Mouse (Mus musculus) C2C12 (cell line): ENCODE results near the gene Lhb. TPM values are rescaled to one million over a fixed set of nuclear protein-coding genes. Genes with fewer than 3 reads are reported as not detected.
A peak's percentile ranks its signal among the peaks of the same experiment; 100 is the strongest.

Experiments
- H3K27me3 ChIP-seq: one replicate; pipeline ENCODE4 v1.6.1; 2011; ENCODE audit not compliant: control insufficient read depth, insufficient read depth, insufficient read length
- H3K36me3 ChIP-seq: one replicate; pipeline ENCODE4 v1.6.1; 2011; ENCODE audit not compliant: control insufficient read depth, insufficient read depth
- H3K4me3 ChIP-seq: one replicate; pipeline ENCODE4 v1.5.1; 2011; ENCODE audit warnings: mild to moderate bottlenecking, control low read depth; ENCODE audit not compliant: poor library complexity, insufficient read depth, severe bottlenecking
- H3K79me2 ChIP-seq: one replicate; pipeline ENCODE4 v1.6.1; 2011; ENCODE audit not compliant: control insufficient read depth, insufficient read depth
- H3K79me3 ChIP-seq: one replicate; pipeline ENCODE4 v1.6.1; 2011; ENCODE audit warnings: low read depth, control low read depth
- H3ac ChIP-seq: one replicate; pipeline ENCODE3; 2011; ENCODE audit warnings: low read depth; ENCODE audit not compliant: control insufficient read depth, insufficient read length
- CEBPB ChIP-seq: IDR thresholded peaks from one replicate; pipeline ENCODE4 v1.6.1; 2011; ENCODE audit warnings: low read depth, mild to moderate bottlenecking, control low read depth, moderate library complexity
- CTCF ChIP-seq: IDR thresholded peaks from one replicate; pipeline ENCODE4 v1.5.1; 2011; ENCODE audit not compliant: control insufficient read depth, insufficient read depth, insufficient read length
- FOSL1 ChIP-seq: IDR thresholded peaks from one replicate; pipeline ENCODE4 v1.8.0; 2011; ENCODE audit warnings: mild to moderate bottlenecking, low read length; ENCODE audit not compliant: poor library complexity, insufficient read depth, severe bottlenecking
- MAX ChIP-seq: IDR thresholded peaks from one replicate; pipeline ENCODE4 v1.6.1; 2011; ENCODE audit warnings: mild to moderate bottlenecking, control low read depth
- MYOD1 ChIP-seq: IDR thresholded peaks from one replicate; pipeline ENCODE4 v1.6.1; 2011; ENCODE audit warnings: low read depth; ENCODE audit not compliant: control insufficient read depth, insufficient read length
- MYOG ChIP-seq: IDR thresholded peaks from one replicate; pipeline ENCODE4 v1.6.1; 2011; ENCODE audit not compliant: control insufficient read depth, insufficient read length; ENCODE audit errors: extremely low read depth
- USF1 ChIP-seq: IDR thresholded peaks from one replicate; pipeline ENCODE4 v1.6.1; 2011; ENCODE audit warnings: low read depth, mild to moderate bottlenecking, control low read depth, moderate library complexity
- polyA plus RNA-seq: library from polyadenylated mRNA; unstranded; fragments of >200 nt; fragmentation: generic; extraction: Trizol; gene quantifications from one replicate; pipeline ENCODE4 v1.2.1, GENCODE M21; 2012; ENCODE audit warnings: missing spikeins

The Lhb gene
- polyA plus RNA-seq, 1 experiment: not detected

- TF ChIP-seq FOSL1: no peak
- H3K79me2 ChIP-seq: no peaks in the 10 kb centered on the region
- peaks cover 35% of the 10 kb centered on the region for H3K36me3 ChIP-seq
Measured at GRCm38 (mm10) chr7:45443526-45444420, 23.2 kb downstream of the Lhb start.

GRCm38 (mm10) chr7:45446589-45446988 lies 26.0 kb downstream of the Lhb start:
- H3K4me3 ChIP-seq: no peak overlapping the region
- no peak for TF ChIP-seq CTCF
- TF ChIP-seq MYOG: no peak
- no peak for TF ChIP-seq USF1
- no peak for TF ChIP-seq MAX
- TF ChIP-seq MYOD1: no peak
- TF ChIP-seq CEBPB: no peak
- TF ChIP-seq FOSL1: no peak
- peaks cover 30% of the 10 kb centered on the region for H3K36me3 ChIP-seq

More at GRCm38 (mm10) chr7:45443526-45444420, 23.2 kb downstream of the Lhb start:
- Histone ChIP-seq H3K27me3 (no peaks in the 10 kb centered on the region), H3K79me3 (no peaks in the 10 kb centered on the region), H3ac (no peak overlapping the region), H3K4me3 (no peak overlapping the region)

GRCm38 (mm10) chr7:45447325-45447990 lies 26.8 kb downstream of the Lhb start:
- H3K79me2 ChIP-seq: no peaks in the 10 kb centered on the region
- H3K79me3 ChIP-seq: no peaks in the 10 kb centered on the region
- H3ac ChIP-seq: no peak overlapping the region
- H3K27me3 ChIP-seq: no peaks in the 10 kb centered on the region
- H3K4me3 ChIP-seq: no peak overlapping the region
- peaks cover 27% of the 10 kb centered on the region for H3K36me3 ChIP-seq
- TF ChIP-seq FOSL1 (no peak), CTCF (peak; percentile 48)

More at GRCm38 (mm10) chr7:45446589-45446988, 26.0 kb downstream of the Lhb start:
- no peaks in the 10 kb centered on the region for H3K79me3 ChIP-seq
- no peaks in the 10 kb centered on the region for H3K27me3 ChIP-seq
- H3K79me2 ChIP-seq: no peaks in the 10 kb centered on the region
- H3ac ChIP-seq: no peak overlapping the region

- no peaks in the 10 kb centered on the region for H3K27me3 ChIP-seq
- no peak overlapping the region for H3ac ChIP-seq
- peaks cover 28% of the 10 kb centered on the region for H3K36me3 ChIP-seq
- no peak for TF ChIP-seq MAX
- TF ChIP-seq MYOD1: no peak
- TF ChIP-seq MYOG: no peak
- TF ChIP-seq CEBPB: no peak
- no peak for TF ChIP-seq FOSL1
- no peak for TF ChIP-seq USF1
- H3K79me3 ChIP-seq: no peaks in the 10 kb centered on the region
- H3K4me3 ChIP-seq: no peak overlapping the region
- no peaks in the 10 kb centered on the region for H3K79me2 ChIP-seq
Measured at GRCm38 (mm10) chr7:45449974-45450373, 29.4 kb downstream of the Lhb start.

GRCm38 (mm10) chr7:45451344-45451982 lies 30.8 kb downstream of the Lhb start:
- H3K27me3 ChIP-seq: no peaks in the 10 kb centered on the region
- no peak overlapping the region for H3K4me3 ChIP-seq
- no peak for TF ChIP-seq MYOD1
- TF ChIP-seq FOSL1: no peak
- TF ChIP-seq MYOG: no peak
- no peak for TF ChIP-seq MAX
- peak; percentile 57 for TF ChIP-seq CTCF
- TF ChIP-seq USF1: no peak
- TF ChIP-seq CEBPB: no peak
- no peak overlapping the region for H3ac ChIP-seq
- H3K36me3 ChIP-seq: peaks cover 18% of the 10 kb centered on the region
- no peaks in the 10 kb centered on the region for H3K79me3 ChIP-seq
- no peaks in the 10 kb centered on the region for H3K79me2 ChIP-seq

- peaks cover 21% of the 10 kb centered on the region for H3K79me3 ChIP-seq
- H3ac ChIP-seq: no peak overlapping the region
- no peaks in the 10 kb centered on the region for H3K27me3 ChIP-seq
- TF ChIP-seq FOSL1 (no peak), MAX (no peak), MYOD1 (no peak), CEBPB (no peak), USF1 (no peak), CTCF (no peak), MYOG (no peak)
- peaks cover 28% of the 10 kb centered on the region for H3K36me3 ChIP-seq
- no peak overlapping the region for H3K4me3 ChIP-seq
- H3K79me2 ChIP-seq: peaks cover 24% of the 10 kb centered on the region
Measured at GRCm38 (mm10) chr7:45454971-45455370, 34.4 kb downstream of the Lhb start.
